Mouse (Mus musculus) small intestine, adult 2 months (tissue): ENCODE data around the gene Gja1.

Experiments
- CTCF ChIP-seq: fragments of 200-500 bp; IDR thresholded peaks from 2 replicates; pipeline ENCODE4 v1.5.1; 2012; ENCODE audit warnings: low read depth, mild to moderate bottlenecking, control low read depth, inconsistent platforms, low read length, moderate library complexity, mixed read lengths; ENCODE audit not compliant: insufficient replicate concordance, insufficient read length; ENCODE audit errors: extremely low read depth
- POLR2A ChIP-seq: fragments of 200-500 bp; IDR thresholded peaks from 2 replicates; pipeline ENCODE4 v1.6.1; 2012; ENCODE audit warnings: low read depth, mild to moderate bottlenecking, control low read depth, inconsistent platforms, low read length, moderate library complexity

GRCm38 (mm10) chr10:56439638-56440037, 62.5 kb downstream of the Gja1 start:
- TF ChIP-seq POLR2A (no peak), CTCF (no peak)
